Mouse (Mus musculus) hindbrain, embryonic 14.5 days (tissue): Measurements from ENCODE around the gene Fry. TPM values are rescaled to one million over a fixed set of nuclear protein-coding genes. Genes with fewer than 3 reads are reported as not detected.

Experiments
- ATAC-seq: fragments of 200-750 bp; cut with Nextera tagmentation; 2 replicates; pipeline ENCODE4 v1.8.0; 2017; ENCODE audit warnings: moderate number of reproducible peaks, mild to moderate bottlenecking, moderate TSS enrichment, moderate library complexity; ENCODE audit not compliant: low FRiP score
- DNase-seq: peaks from one replicate; pipeline ENCODE4 v3.0.0-alpha.2; 2015; ENCODE audit warnings: low spot score
- H3K27ac ChIP-seq: fragments of 300-500 bp; sonication (generic); 2 replicates; pipeline ENCODE4 v1.5.1; 2014; ENCODE audit warnings: mild to moderate bottlenecking, moderate library complexity
- H3K27me3 ChIP-seq: fragments of 300-500 bp; sonication (generic); 2 replicates; pipeline ENCODE4 v1.6.1; 2014; ENCODE audit warnings: mild to moderate bottlenecking, low read length, mixed read lengths; ENCODE audit not compliant: control insufficient read depth, insufficient read depth
- H3K36me3 ChIP-seq: fragments of 300-500 bp; sonication (generic); replicated peaks from 2 replicates; pipeline ENCODE4 v1.6.1; 2014; ENCODE audit not compliant: control insufficient read depth, insufficient read depth
- H3K4me1 ChIP-seq: fragments of 300-500 bp; sonication (generic); replicated peaks from 2 replicates; pipeline ENCODE4 v1.6.1; 2014; ENCODE audit warnings: antibody characterized with exemption, low read length, mixed read lengths; ENCODE audit not compliant: control insufficient read depth, insufficient read depth
- H3K4me2 ChIP-seq: fragments of 300-500 bp; sonication (generic); replicated peaks from 2 replicates; pipeline ENCODE4 v1.6.1; 2014; ENCODE audit warnings: mild to moderate bottlenecking, moderate library complexity
- H3K4me3 ChIP-seq: fragments of 300-500 bp; sonication (generic); replicated peaks from 2 replicates; pipeline ENCODE4 v1.5.1; 2014; ENCODE audit warnings: mild to moderate bottlenecking, low read length
- H3K9ac ChIP-seq: fragments of 300-500 bp; sonication (generic); 2 replicates; pipeline ENCODE4 v1.6.1; 2014
- H3K9me3 ChIP-seq: fragments of 300-500 bp; sonication (generic); 2 replicates; pipeline ENCODE4 v1.6.1; 2016; ENCODE audit warnings: low read length; ENCODE audit not compliant: control insufficient read depth
- WGBS: fragments of 180-500 bp; shearing (Covaris S2); extraction: QIAGEN DNeasy Blood & Tissue Kit; methylation state at CpG from one replicate; pipeline ENCODE4 v1.1.7; 2014; 5-methylcytosine and 5-hydroxymethylcytosine counted together
- polyA plus RNA-seq: library from polyadenylated mRNA; unstranded; fragments of >200 nt; fragmentation: Nextera tagmentation; extraction: Ambion mirVana; gene quantifications from 2 replicates; pipeline ENCODE4 v1.2.1, GENCODE M21; 2014

Gene Fry
- polyA plus RNA-seq, 1 experiment from 2014 or later, result 66.7 TPM

- no peak for ATAC-seq
- no peak overlapping the region for H3K27ac ChIP-seq
- H3K4me1 ChIP-seq, result no peaks in the 10 kb centered on the region
- WGBS, result 94% methylated on average over 1 of the region's 1 CpGs
- H3K4me2 ChIP-seq, result no peak overlapping the region
- H3K9me3 ChIP-seq, result no peaks in the 10 kb centered on the region
- H3K27me3 ChIP-seq, result no peaks in the 10 kb centered on the region
- DNase-seq, result no peak
- no peaks in the 10 kb centered on the region for H3K36me3 ChIP-seq
- H3K9ac ChIP-seq, result no peak overlapping the region
- H3K4me3 ChIP-seq, result no peak overlapping the region
Observed at GRCm38 (mm10) chr5:150519551-150519950, 401.1 kb downstream of the Fry start.

GRCm38 (mm10) chr5:150521937-150522866, 403.8 kb downstream of the Fry start, which contains the start of gene Brca2:
Gene Brca2 (plus strand): TSS chr5:150522630.
- H3K4me3 ChIP-seq, result peak within 1 kb of the TSS; percentile 87
- ATAC-seq (peak; percentile 96), DNase-seq (peak; percentile 97)
- peak within 1 kb of the TSS; percentile 77 for H3K4me2 ChIP-seq
- peak within 1 kb of the TSS; percentile 83 for H3K9ac ChIP-seq
- H3K4me1 ChIP-seq, result no peaks in the 10 kb centered on the region
- no peaks in the 10 kb centered on the region for H3K36me3 ChIP-seq
- no peaks in the 10 kb centered on the region for H3K27me3 ChIP-seq
- no peaks in the 10 kb centered on the region for H3K9me3 ChIP-seq
- WGBS, result 5% methylated on average over 63 of the region's 63 CpGs
- H3K27ac ChIP-seq, result peak within 1 kb of the TSS; percentile 62

- 10% methylated on average over 11 of the region's 11 CpGs for WGBS
- H3K27me3 ChIP-seq, result no peaks in the 10 kb centered on the region
Observed at GRCm38 (mm10) chr5:150522867-150523234, 404.4 kb downstream of the Fry start.

GRCm38 (mm10) chr5:150525239-150525638, 406.8 kb downstream of the Fry start:
- Histone ChIP-seq H3K4me3 (no peak overlapping the region), H3K4me2 (no peak overlapping the region), H3K9me3 (no peaks in the 10 kb centered on the region), H3K36me3 (peaks cover 4% of the 10 kb centered on the region; the same call in 1 of the 2 replicates), H3K27ac (no peak overlapping the region), H3K4me1 (no peaks in the 10 kb centered on the region), H3K9ac (no peak overlapping the region), H3K27me3 (no peaks in the 10 kb centered on the region)
- ATAC-seq, result no peak
- DNase-seq, result no peak
- WGBS, result 87% methylated on average over 2 of the region's 2 CpGs

More at GRCm38 (mm10) chr5:150522867-150523234, 404.4 kb downstream of the Fry start:
- no peaks in the 10 kb centered on the region for H3K9me3 ChIP-seq
- H3K4me1 ChIP-seq, result no peaks in the 10 kb centered on the region
- DNase-seq (no peak), ATAC-seq (no peak)
- H3K27ac ChIP-seq, result peak overlapping the region; percentile 62
- peak overlapping the region; percentile 83 for H3K9ac ChIP-seq
- H3K4me2 ChIP-seq, result peak overlapping the region; percentile 77
- H3K36me3 ChIP-seq, result no peaks in the 10 kb centered on the region
- peak overlapping the region; percentile 87 for H3K4me3 ChIP-seq

GRCm38 (mm10) chr5:150541302-150541701, 422.9 kb downstream of the Fry start:
- Histone ChIP-seq H3K4me3 (no peak overlapping the region), H3K9me3 (no peaks in the 10 kb centered on the region), H3K36me3 (peaks cover 26% of the 10 kb centered on the region), H3K4me2 (no peak overlapping the region), H3K9ac (no peak overlapping the region), H3K27me3 (no peaks in the 10 kb centered on the region), H3K27ac (no peak overlapping the region), H3K4me1 (no peaks in the 10 kb centered on the region)
- 100% methylated on average over 1 of the region's 1 CpGs for WGBS
- no peak for ATAC-seq
- no peak for DNase-seq

- Histone ChIP-seq H3K27ac (no peak overlapping the region), H3K9me3 (no peaks in the 10 kb centered on the region), H3K27me3 (no peaks in the 10 kb centered on the region), H3K9ac (no peak overlapping the region), H3K36me3 (peaks cover 20% of the 10 kb centered on the region), H3K4me1 (no peaks in the 10 kb centered on the region), H3K4me3 (no peak overlapping the region), H3K4me2 (no peak overlapping the region)
- WGBS, result 97% methylated on average over 2 of the region's 2 CpGs
- no peak for DNase-seq
- no peak for ATAC-seq
Observed at GRCm38 (mm10) chr5:150543184-150543583, 424.7 kb downstream of the Fry start.

Other genes with a start within 250 kb of the Fry start
- 0.52 and 0.70 TPM in 2 replicates for gene Rxfp2, start 100.0 kb upstream of the Fry start, polyA plus RNA-seq